Mouse (Mus musculus) ES-Bruce4 (cell line): ENCODE data around the gene Shb.

Source experiments
- CTCF ChIP-seq: IDR thresholded peaks from one replicate; pipeline ENCODE4 v1.8.1; 2011; ENCODE audit warnings: low read depth, low read length
- POLR2A ChIP-seq: IDR thresholded peaks from one replicate; pipeline ENCODE4 v1.8.1; 2011; ENCODE audit warnings: low read length; ENCODE audit not compliant: insufficient read depth

DNA sequence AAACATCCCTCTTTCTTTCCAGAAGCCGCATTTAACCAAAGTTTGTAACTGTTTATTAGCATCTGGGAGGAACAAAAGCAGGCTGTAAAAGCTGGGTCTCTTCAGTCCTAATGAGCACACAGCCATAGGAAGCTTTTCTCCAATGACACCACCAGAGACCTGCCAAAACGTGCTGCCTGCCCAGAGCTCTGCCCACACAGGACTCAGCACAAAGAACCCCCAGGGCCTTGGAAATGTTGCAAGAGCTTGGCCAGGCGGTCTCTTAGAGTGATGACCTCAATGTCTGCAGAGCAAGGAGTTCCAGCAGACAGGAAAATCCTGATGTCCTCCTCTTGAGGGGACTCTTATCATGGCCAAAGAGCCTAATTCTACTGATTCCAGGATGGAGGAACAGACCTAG lies 28.5 kb downstream of the Shb start:
- TF ChIP-seq POLR2A, result no peak
- TF ChIP-seq CTCF, result no peak
